ENCODE assay signal across 8 mouse cellular contexts in genomic region chr15:81693366-81693966, GRCm38 (mm10). TPM values are rescaled to one million over a fixed set of nuclear protein-coding genes. Genes with fewer than 3 reads are reported as not detected.
DNase-seq lines count a peak whose midpoint lies in the region; ATAC-seq and TF ChIP-seq lines count a peak whose summit lies in the region.

No protein-coding gene starts in this region.

- no peaks in the 10 kb centered on the region for H3K36me3 ChIP-seq in kidney, embryonic 16.5 days (ENCODE audit: insufficient read depth, low read length)
- H3K36me3 ChIP-seq in hindbrain, embryonic 14.5 days (replicated peaks; ENCODE audit: control insufficient read depth, insufficient read depth), result peaks cover 9% of the 10 kb centered on the region
- peaks cover under 1% of the 10 kb centered on the region; the same call in 1 of the 2 replicates for H3K36me3 ChIP-seq in midbrain, embryonic 16.5 days (ENCODE audit: control insufficient read depth, insufficient read depth, low read length)

- TF ChIP-seq POLR2A in cortical plate, adult 2 months (IDR thresholded peaks at IDR 0.05; ENCODE audit: extremely low read depth, insufficient read depth, low read length), result no peak

- no peak for DNase-seq in kidney, postnatal 4 days
- DNase-seq in hindbrain, embryonic 14.5 days (ENCODE audit: low spot score), result no peak
- DNase-seq in adipocyte (ENCODE audit: low spot score), result no peak
- no peak for DNase-seq in kidney, postnatal 14 days

- H3K9me3 ChIP-seq in kidney, embryonic 16.5 days (ENCODE audit: low read length), result no peaks in the 10 kb centered on the region
- H3K9me3 ChIP-seq in hindbrain, embryonic 14.5 days (ENCODE audit: control insufficient read depth, low read length), result no peaks in the 10 kb centered on the region
- no peaks in the 10 kb centered on the region for H3K9me3 ChIP-seq in midbrain, embryonic 16.5 days (replicated peaks; ENCODE audit: control insufficient read depth, low read length, poor library complexity, severe bottlenecking)

- no peak overlapping the region for H3K27ac ChIP-seq in kidney, embryonic 16.5 days (ENCODE audit: low read length)
- H3K27ac ChIP-seq in cortical plate, adult 2 months (ENCODE audit: insufficient read depth, low read length), result no peak overlapping the region
- no peak overlapping the region for H3K27ac ChIP-seq in hindbrain, embryonic 14.5 days
- H3K27ac ChIP-seq in midbrain, embryonic 16.5 days (ENCODE audit: low read length), result peak overlapping the region; percentile 75

- H3K27me3 ChIP-seq in kidney, embryonic 16.5 days (ENCODE audit: insufficient read depth, low read length), result peaks cover 30% of the 10 kb centered on the region
- peaks cover 40% of the 10 kb centered on the region for H3K27me3 ChIP-seq in hindbrain, embryonic 14.5 days (ENCODE audit: control insufficient read depth, insufficient read depth, low read length)
- H3K27me3 ChIP-seq in midbrain, embryonic 16.5 days (ENCODE audit: control insufficient read depth, insufficient read depth, low read depth, low read length), result peaks cover 13% of the 10 kb centered on the region

- 3% methylated on average over 41 of the region's 41 CpGs for WGBS in kidney, embryonic 16.5 days
- WGBS in hindbrain, embryonic 14.5 days, result 3% methylated on average over 41 of the region's 41 CpGs
- WGBS in midbrain, embryonic 16.5 days, result 4% methylated on average over 41 of the region's 41 CpGs

- peak; percentile 5; the same call in 1 of the 2 replicates for ATAC-seq in kidney, embryonic 16.5 days (ENCODE audit: low FRiP score, low TSS enrichment)
- peak; percentile 47 for ATAC-seq in hindbrain, embryonic 14.5 days (ENCODE audit: low FRiP score)
- ATAC-seq in midbrain, embryonic 16.5 days, result peak; percentile 25
- no peak for ATAC-seq in megakaryocyte progenitor cell, adult 5-6 weeks (replicated peaks; ENCODE audit: poor library complexity)

- no peak for TF ChIP-seq CTCF in cortical plate, adult 2 months (IDR thresholded peaks at IDR 0.05; ENCODE audit: extremely low read depth, insufficient read depth, low read length)

- H3K9ac ChIP-seq in kidney, embryonic 16.5 days (replicated peaks; ENCODE audit: low read length), result peak overlapping the region; percentile 83
- H3K9ac ChIP-seq in hindbrain, embryonic 14.5 days, result peak overlapping the region; percentile 83
- peak overlapping the region; percentile 80 for H3K9ac ChIP-seq in midbrain, embryonic 16.5 days (ENCODE audit: low read depth, low read length)

- peak overlapping the region; percentile 97 for H3K4me2 ChIP-seq in kidney, embryonic 16.5 days (replicated peaks; ENCODE audit: low read depth, low read length)
- H3K4me2 ChIP-seq in hindbrain, embryonic 14.5 days (replicated peaks), result peak overlapping the region; percentile 95
- H3K4me2 ChIP-seq in midbrain, embryonic 16.5 days (ENCODE audit: low read length), result peak overlapping the region; percentile 89

- peak overlapping the region; percentile 58 for H3K4me3 ChIP-seq in kidney, embryonic 16.5 days (ENCODE audit: low read length)
- peak overlapping the region; percentile 51 for H3K4me3 ChIP-seq in cortical plate, adult 2 months (ENCODE audit: insufficient read depth, low read length)
- peak overlapping the region; percentile 56 for H3K4me3 ChIP-seq in hindbrain, embryonic 14.5 days (replicated peaks; ENCODE audit: low read length)
- H3K4me3 ChIP-seq in midbrain, embryonic 16.5 days (ENCODE audit: low read depth, low read length), result peak overlapping the region; percentile 66

- H3K4me1 ChIP-seq in kidney, embryonic 16.5 days (ENCODE audit: insufficient read depth, low read length), result peaks cover 14% of the 10 kb centered on the region
- H3K4me1 ChIP-seq in cortical plate, adult 2 months (ENCODE audit: control insufficient read depth, insufficient read depth, low read length), result no peaks in the 10 kb centered on the region
- peaks cover 17% of the 10 kb centered on the region; the same call in 1 of the 2 replicates for H3K4me1 ChIP-seq in hindbrain, embryonic 14.5 days (replicated peaks; ENCODE audit: control insufficient read depth, insufficient read depth, low read length)
- peaks cover 13% of the 10 kb centered on the region; the same call in 1 of the 2 replicates for H3K4me1 ChIP-seq in midbrain, embryonic 16.5 days (ENCODE audit: control insufficient read depth, insufficient read depth, low read length)

RNA-seq across cellular contexts. Expression of gene Chadl, which starts 3.6 kb away (rescaled TPM):
- polyA plus RNA-seq in kidney, embryonic 16.5 days (2015; fragmentation: Nextera tagmentation; extraction: Ambion mirVana), result 4.8 and 5.5 TPM in 2 replicates
- 22.3 and 23.6 TPM in 2 replicates for polyA plus RNA-seq in cortical plate, adult 2 months (2012; rRNA removed)
- polyA plus RNA-seq in hindbrain, embryonic 14.5 days (2014; fragmentation: Nextera tagmentation; extraction: Ambion mirVana), result 29.7 and 32.0 TPM in 2 replicates
- 41.4 and 42.5 TPM in 2 replicates for polyA plus RNA-seq in midbrain, embryonic 16.5 days (2015; fragmentation: Nextera tagmentation; extraction: Ambion mirVana)
- total RNA-seq in megakaryocyte progenitor cell, adult 5-6 weeks (2015), result 0.57 and 0.59 TPM in 2 replicates
- total RNA-seq in megakaryocyte progenitor cell, adult 5-6 weeks (2017), result not detected in 2 replicates

RNA-seq across cellular contexts. Expression of gene L3mbtl2, which starts 29.8 kb away (rescaled TPM):
- 26.2 and 27.4 TPM in 2 replicates for polyA plus RNA-seq in kidney, embryonic 16.5 days (2015; fragmentation: Nextera tagmentation; extraction: Ambion mirVana)
- polyA plus RNA-seq in cortical plate, adult 2 months (2012; rRNA removed), result 29.6 and 32.7 TPM in 2 replicates
- 26.2 and 27.9 TPM in 2 replicates for polyA plus RNA-seq in hindbrain, embryonic 14.5 days (2014; fragmentation: Nextera tagmentation; extraction: Ambion mirVana)
- 31.9 and 32.8 TPM in 2 replicates for polyA plus RNA-seq in midbrain, embryonic 16.5 days (2015; fragmentation: Nextera tagmentation; extraction: Ambion mirVana)
- total RNA-seq in megakaryocyte progenitor cell, adult 5-6 weeks (2015), result 17.3 and 19.9 TPM in 2 replicates
- total RNA-seq in megakaryocyte progenitor cell, adult 5-6 weeks (2017), result 30.9 and 35.1 TPM in 2 replicates

RNA-seq across cellular contexts. Expression of gene Zc3h7b, which starts 51.4 kb away (rescaled TPM):
- polyA plus RNA-seq in kidney, embryonic 16.5 days (2015; fragmentation: Nextera tagmentation; extraction: Ambion mirVana), result 35.1 and 40.3 TPM in 2 replicates
- polyA plus RNA-seq in cortical plate, adult 2 months (2012; rRNA removed), result 89.7 and 93.8 TPM in 2 replicates
- polyA plus RNA-seq in hindbrain, embryonic 14.5 days (2014; fragmentation: Nextera tagmentation; extraction: Ambion mirVana), result 58.9 and 62.7 TPM in 2 replicates
- 53.1 and 54.2 TPM in 2 replicates for polyA plus RNA-seq in midbrain, embryonic 16.5 days (2015; fragmentation: Nextera tagmentation; extraction: Ambion mirVana)
- 19.3 and 20.5 TPM in 2 replicates for total RNA-seq in megakaryocyte progenitor cell, adult 5-6 weeks (2015)
- 16.0 and 17.8 TPM in 2 replicates for total RNA-seq in megakaryocyte progenitor cell, adult 5-6 weeks (2017)

RNA-seq across cellular contexts. Expression of gene Rangap1, which starts 51.9 kb away (rescaled TPM):
- 101 and 109 TPM in 2 replicates for polyA plus RNA-seq in kidney, embryonic 16.5 days (2015; fragmentation: Nextera tagmentation; extraction: Ambion mirVana)
- 151 and 154 TPM in 2 replicates for polyA plus RNA-seq in cortical plate, adult 2 months (2012; rRNA removed)
- polyA plus RNA-seq in hindbrain, embryonic 14.5 days (2014; fragmentation: Nextera tagmentation; extraction: Ambion mirVana), result 117 and 135 TPM in 2 replicates
- 157 and 161 TPM in 2 replicates for polyA plus RNA-seq in midbrain, embryonic 16.5 days (2015; fragmentation: Nextera tagmentation; extraction: Ambion mirVana)
- 44.1 and 46.9 TPM in 2 replicates for total RNA-seq in megakaryocyte progenitor cell, adult 5-6 weeks (2015)
- 106 and 129 TPM in 2 replicates for total RNA-seq in megakaryocyte progenitor cell, adult 5-6 weeks (2017)
